Mouse (Mus musculus) cerebellum, adult (tissue): Measurements from ENCODE around the gene Sh3tc1.

ENCODE experiments used
- ATAC-seq: cut with Nextera tagmentation; 2 replicates; pipeline ENCODE4 v1.9.2; 2017; ENCODE audit warnings: mild to moderate bottlenecking, moderate library complexity, mixed read lengths; ENCODE audit not compliant: insufficient number of reproducible peaks, low FRiP score, low TSS enrichment

Sh3tc1 gene

GRCm38 (mm10) chr5:35756020-35756419 is 16.2 kb upstream of the Sh3tc1 start:
- no peak for ATAC-seq

DNA sequence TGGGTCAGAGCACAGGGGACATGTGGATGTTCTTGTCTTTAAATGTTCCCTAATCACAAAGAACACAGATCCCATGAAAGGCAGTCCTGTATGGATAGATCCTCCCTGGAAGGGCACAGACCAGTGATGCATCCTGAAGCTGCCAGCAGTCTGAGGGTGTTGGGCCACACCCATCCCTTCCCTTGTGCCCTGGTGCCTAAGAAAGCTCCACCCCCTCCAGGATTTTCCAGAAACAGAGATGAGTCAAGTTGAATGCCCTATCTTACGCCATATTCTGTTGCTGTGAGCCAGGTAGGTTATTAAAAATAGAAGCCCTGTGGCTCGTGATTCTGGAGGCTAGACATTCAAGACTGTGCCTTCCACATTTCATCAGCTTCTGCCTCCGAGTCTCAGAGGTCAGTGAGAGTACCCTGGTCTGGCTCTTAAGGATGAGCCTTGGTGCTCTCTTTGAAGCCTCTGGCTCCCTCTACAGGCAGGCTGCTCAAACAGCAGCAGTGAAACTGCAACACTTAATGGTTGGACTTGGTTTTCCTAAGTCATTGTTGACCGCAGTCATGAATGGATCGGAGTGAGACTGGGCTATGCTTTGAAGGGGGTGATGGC is 15.4 kb upstream of the Sh3tc1 start:
- no peak; the same call in 1 of the 2 replicates for ATAC-seq

DNA sequence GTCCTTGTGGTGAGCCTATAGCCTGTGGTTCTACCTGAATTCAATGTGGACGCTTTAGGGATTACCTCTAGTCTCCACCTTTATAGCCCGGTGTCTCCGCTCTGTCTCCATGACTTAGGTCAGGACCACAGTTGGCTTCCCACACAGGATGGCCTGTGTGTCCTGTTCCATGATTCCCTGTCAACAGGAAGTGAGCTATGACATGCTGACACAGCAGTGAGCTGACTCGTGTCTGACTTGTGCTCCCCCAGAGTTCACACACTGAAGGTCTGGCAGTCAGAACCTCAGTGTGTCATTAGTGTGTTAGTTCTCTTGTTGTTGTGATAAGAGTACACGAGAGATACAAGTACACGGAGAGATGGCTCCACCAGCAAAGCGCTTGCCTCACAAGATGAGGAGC is 11.2 kb upstream of the Sh3tc1 start:
- no peak for ATAC-seq

DNA sequence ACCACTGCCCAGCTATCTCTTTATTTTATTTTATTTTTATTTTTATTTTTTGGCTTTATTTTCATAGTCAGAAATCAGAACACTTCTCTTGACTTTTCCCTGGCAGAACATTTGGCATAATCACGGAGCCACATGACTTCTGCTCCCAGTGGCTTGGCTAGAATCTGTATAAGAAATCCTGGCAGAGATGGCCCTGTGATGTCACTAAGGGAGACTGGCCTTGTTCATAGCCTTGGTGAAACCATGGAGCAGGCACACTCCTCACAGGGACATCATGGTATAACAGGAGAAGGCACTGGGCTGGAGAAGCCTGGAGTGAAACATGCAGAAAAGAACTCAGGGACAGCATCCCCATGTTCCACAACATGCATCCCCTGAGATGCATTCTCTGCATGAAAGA is 10.2 kb upstream of the Sh3tc1 start:
- no peak for ATAC-seq

- ATAC-seq: no peak
Measured at GRCm38 (mm10) chr5:35749416-35749815, 9.6 kb upstream of the Sh3tc1 start.

- ATAC-seq: no peak
Measured at GRCm38 (mm10) chr5:35746910-35747309, 7.1 kb upstream of the Sh3tc1 start.

DNA sequence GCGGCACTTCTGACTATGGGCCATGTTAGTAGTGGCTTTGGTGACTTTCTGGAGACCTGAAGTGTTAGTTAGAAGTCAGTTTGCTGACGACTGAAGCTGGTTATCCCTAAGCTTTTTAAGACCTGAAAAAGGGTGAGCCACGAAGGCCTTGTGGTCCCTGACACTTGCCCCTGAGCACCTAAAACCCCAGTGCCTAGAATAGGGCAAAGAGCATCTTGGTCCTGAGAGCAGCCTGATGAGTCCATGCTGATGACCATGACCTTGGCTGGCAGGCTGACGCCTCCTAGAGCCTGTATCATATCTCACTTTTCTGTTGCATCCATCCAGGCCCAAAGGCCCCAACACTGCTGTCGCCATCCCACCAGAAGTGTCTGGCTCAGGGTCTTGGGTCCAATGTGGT is 5.6 kb upstream of the Sh3tc1 start:
- no peak for ATAC-seq

GRCm38 (mm10) chr5:35743990-35744722 is 4.4 kb upstream of the Sh3tc1 start:
- no peak for ATAC-seq

DNA sequence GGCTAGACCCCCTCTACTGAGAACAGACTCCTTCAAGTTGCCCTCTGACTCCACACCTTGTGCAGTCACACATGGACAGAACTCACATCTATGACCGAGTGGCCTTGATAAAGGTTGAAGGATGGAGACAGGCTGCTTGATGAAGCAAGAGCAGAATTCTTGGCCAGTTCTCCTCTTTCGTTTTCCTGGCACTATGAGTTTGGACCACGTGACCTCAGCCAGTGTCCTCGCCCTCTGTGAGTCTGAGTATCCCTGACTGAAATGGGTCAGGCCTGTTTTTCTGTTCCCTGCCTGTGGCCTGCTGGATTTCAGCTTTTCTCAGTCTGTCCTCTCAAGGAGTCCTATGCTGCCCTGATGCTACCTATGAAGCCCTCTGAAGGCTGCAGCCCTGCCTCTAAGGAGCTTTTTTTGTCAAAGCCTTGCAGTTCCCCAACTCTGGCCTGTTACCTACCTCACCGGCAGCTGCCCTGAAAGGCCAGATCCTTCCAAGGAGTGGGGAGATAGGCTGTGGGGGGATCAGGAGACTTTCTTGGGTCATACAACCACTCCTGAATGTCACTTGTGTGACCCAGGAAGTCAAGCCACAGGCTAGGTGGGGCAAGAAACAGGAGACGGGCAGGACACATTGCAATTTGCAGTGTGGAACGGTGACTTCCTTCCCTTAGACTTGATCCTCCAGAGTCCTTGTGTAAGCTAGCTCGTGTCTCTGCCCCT is 3.6 kb upstream of the Sh3tc1 start:
- ATAC-seq: no peak

- ATAC-seq: no peak
Measured at GRCm38 (mm10) chr5:35741225-35741820, 1.5 kb upstream of the Sh3tc1 start.

- no peak for ATAC-seq
Measured at GRCm38 (mm10) chr5:35740716-35741115, 929 bp upstream of the Sh3tc1 start.

GRCm38 (mm10) chr5:35739005-35739404 is 782 bp downstream of the Sh3tc1 start:
- ATAC-seq: no peak

DNA sequence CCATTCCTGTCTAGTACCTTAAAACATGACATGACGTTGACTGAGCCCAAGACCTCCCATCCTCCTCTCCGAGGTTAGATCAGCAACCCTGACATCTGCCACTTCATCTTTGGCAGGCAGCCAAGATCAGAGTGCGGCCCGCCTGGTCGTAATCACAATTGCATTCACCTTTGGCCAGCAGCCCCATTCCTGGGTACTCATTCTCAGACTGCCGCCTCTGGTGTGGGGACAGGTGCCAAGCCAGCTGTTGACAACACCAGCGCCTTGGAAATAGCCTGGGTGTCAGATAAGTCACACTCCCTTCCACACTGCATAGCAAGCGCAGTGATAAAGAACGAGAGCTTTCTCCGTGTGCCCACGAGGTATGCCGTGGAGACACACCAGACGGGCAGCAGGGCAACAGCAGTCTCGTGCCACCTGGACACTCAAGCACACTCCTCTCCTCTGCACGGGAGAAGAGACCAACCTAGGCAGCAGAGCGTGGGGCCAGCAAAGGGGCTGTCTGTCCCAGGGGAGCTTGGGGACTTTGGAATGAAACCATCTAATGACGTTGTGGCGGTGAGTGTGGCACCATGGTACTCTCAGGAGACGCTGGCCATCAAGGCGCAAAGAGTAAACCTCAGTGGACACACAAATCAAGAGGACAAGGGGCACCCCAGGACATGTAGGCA is 2.4 kb downstream of the Sh3tc1 start:
- no peak for ATAC-seq

DNA sequence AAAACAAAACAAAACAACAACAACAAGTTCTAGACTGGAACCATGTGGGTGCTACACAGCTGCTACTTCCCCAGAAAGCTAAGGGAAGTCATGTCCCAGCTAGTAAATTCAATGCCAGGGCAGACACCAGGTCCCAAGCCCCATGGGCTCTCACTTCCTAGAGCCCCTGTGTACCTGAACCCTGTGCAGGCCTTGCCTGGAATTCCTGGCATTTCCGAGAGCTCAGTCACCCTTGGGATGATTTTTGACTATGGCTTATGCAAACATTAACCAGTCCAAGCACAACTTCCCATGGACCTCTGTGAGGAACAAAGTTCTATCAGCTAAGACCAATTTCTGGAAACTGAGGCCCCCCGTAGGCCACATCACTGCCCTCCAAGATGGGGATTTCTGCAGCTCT is 6.3 kb downstream of the Sh3tc1 start:
- no peak for ATAC-seq

DNA sequence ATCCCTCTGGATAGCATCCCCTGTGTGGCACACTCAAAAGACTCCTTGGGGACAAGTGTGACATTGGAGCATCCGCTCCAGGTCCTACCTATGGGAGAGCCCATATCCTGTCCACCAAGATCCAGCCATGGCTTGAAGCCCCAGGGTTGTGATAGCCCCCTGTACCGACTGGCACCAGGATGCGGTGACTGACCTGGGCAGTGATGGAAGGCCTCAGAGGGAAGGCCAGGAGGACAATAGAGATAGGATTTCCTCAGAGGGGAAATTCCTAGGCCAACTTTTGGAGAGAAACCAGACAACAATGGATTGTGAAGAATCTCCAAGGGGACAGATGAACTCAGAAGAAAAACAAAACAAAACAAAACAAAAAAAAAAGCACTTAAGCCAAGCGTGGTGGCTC is 8.8 kb downstream of the Sh3tc1 start:
- ATAC-seq: no peak

- no peak for ATAC-seq
Measured at GRCm38 (mm10) chr5:35730552-35730951, 9.2 kb downstream of the Sh3tc1 start.

DNA sequence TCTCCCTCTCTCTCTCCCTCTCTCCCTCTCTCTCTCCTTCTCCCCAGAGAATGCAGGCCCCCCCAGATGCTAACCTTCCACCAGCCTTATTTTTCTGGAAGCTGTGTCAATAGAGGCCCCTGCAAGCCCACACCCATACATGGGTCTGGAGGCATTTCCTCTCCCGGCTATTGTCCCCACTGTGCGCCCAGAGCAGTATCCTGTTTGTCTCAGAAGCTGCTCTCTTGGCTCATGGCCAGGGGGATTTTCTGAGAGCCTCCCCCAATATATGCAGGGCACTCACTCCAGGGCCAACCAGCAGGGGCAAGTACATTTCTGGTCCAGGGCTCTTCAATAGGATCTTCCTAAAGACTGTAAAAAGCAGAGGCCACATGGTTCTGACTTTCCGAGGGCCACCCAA is 9.9 kb downstream of the Sh3tc1 start:
- no peak for ATAC-seq

DNA sequence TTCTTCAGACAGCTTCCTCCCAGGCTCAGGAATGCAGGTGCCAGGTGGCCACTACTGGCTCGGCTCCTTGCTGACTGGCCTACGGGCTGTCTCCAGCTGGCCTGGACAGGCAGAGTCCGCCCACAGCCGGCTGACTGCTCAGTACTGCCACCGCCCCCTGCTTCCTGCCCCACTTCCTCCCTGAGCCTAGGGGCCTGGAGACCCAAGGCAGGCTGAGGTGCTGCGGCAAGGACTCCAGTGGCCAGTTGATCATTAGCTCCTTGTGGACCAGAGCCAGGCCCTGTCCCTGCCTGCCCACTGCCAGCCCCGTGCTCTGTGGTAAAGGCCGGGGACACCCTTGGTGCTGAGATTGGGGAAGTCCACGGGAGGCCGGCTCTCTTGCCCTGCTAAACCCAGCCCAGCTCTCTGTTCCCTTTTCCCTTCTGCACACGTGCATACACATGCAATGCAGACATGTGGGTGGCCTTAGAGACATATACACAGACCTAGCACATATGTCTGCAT is 10.8 kb downstream of the Sh3tc1 start:
- peak; percentile 81 for ATAC-seq

- no peak for ATAC-seq
Measured at GRCm38 (mm10) chr5:35728344-35728956, 11.3 kb downstream of the Sh3tc1 start.

GRCm38 (mm10) chr5:35727447-35727846 is 12.3 kb downstream of the Sh3tc1 start:
- ATAC-seq: no peak
